Mouse (Mus musculus) CH12.LX (cell line): ENCODE data around the gene Slc26a1.

ENCODE experiments used
- BHLHE40 ChIP-seq: IDR thresholded peaks from 2 replicates; pipeline ENCODE4 v1.6.1; 2011; ENCODE audit warnings: mild to moderate bottlenecking, low read depth, low read length, improper control_type of control experiment
- CTCF ChIP-seq, 2 experiments: IDR thresholded peaks in 1 of 2; conservative IDR thresholded peaks in 1 of 2; 2 replicates each; pipeline ENCODE4 v1.5.1; 2011 to 2012; ENCODE audit warnings: low read depth in 2 of 2, low read length in 2 of 2, improper control_type of control experiment in 1 of 2, inconsistent platforms in 1 of 2, mild to moderate bottlenecking in 1 of 2, moderate library complexity in 1 of 2
- EP300 ChIP-seq: IDR thresholded peaks from 2 replicates; pipeline ENCODE4 v1.6.1; 2011; ENCODE audit warnings: low read length, improper control_type of control experiment
- HCFC1 ChIP-seq: IDR thresholded peaks from 2 replicates; pipeline ENCODE4 v1.6.1; 2012; ENCODE audit warnings: low read depth, mild to moderate bottlenecking, inconsistent platforms, low read length, improper control_type of control experiment
- MAFK ChIP-seq: IDR thresholded peaks from 2 replicates; pipeline ENCODE4 v1.6.1; 2011; ENCODE audit warnings: low read length, improper control_type of control experiment; ENCODE audit not compliant: insufficient replicate concordance
- MAX ChIP-seq: IDR thresholded peaks from 2 replicates; pipeline ENCODE4 v1.6.1; 2011; ENCODE audit warnings: low read length, improper control_type of control experiment
- POLR2A ChIP-seq: IDR thresholded peaks from 2 replicates; pipeline ENCODE4 v1.6.1; 2011; ENCODE audit warnings: low read depth, mild to moderate bottlenecking, improper control_type of control experiment, low read length
- RCOR1 ChIP-seq: conservative IDR thresholded peaks from 2 replicates; pipeline ENCODE4 v1.6.1; 2012; ENCODE audit warnings: low read depth, mild to moderate bottlenecking, inconsistent platforms, low read length, improper control_type of control experiment
- USF2 ChIP-seq: conservative IDR thresholded peaks from 2 replicates; pipeline ENCODE4 v1.6.1; 2011; ENCODE audit warnings: low read depth, low read length, improper control_type of control experiment

DNA sequence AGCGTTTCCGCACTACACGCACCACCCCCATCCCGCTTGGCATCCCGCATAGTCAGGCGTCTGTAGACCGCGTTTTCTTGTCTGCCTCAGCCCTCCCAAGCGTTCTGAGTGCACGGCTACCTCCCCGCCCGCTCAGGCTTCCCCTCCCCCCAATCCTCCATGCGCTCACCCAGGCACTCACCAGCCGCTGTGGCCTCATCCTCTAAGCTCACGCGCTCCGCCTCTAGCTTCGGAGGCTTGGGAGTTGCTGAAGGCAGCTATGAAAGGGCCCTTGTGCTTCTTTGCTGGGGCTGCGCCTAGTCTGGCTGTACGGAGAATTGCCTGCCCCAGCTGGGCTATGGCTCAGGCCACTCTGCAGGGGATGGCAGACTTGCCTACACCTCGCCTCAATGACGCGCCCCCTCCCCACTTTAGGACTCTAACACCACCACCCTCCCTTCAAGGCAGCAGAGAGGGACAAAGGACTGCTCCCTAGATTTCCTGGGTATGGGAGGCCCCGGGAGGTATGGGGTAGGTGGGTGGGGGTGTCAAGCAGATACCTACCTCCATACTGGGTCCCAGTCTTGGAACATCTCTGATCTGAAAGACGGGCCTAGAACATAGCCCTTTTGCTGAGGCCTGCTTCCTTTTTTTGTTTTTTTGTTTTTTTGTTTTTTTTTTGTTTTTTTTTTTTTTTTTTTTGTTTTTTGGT lies 2.4 kb upstream of the Slc26a1 start:
- TF ChIP-seq HCFC1 (no peak), BHLHE40 (no peak), CTCF (conservative IDR thresholded peaks at IDR 0.05 in 1 of 2, IDR thresholded peaks at IDR 0.05 in 1 of 2; ENCODE audit: low read depth in 2 of 2, low read length in 2 of 2) (no peak), RCOR1 (no peak), MAFK (no peak), MAX (no peak), EP300 (no peak), POLR2A (no peak), USF2 (no peak)
